Mouse (Mus musculus) neural tube, embryonic 14.5 days (tissue): ENCODE data around the gene Rnf152. TPM values are rescaled to one million over a fixed set of nuclear protein-coding genes. Genes with fewer than 3 reads are reported as not detected.

ENCODE experiments used
- ATAC-seq: fragments of 200-750 bp; cut with Nextera tagmentation; 2 replicates; pipeline ENCODE4 v1.8.0; 2017; ENCODE audit warnings: low read depth, mild to moderate bottlenecking, moderate TSS enrichment, moderate library complexity
- H3K27ac ChIP-seq: fragments of 300-500 bp; sonication (generic); 2 replicates; pipeline ENCODE4 v1.5.1; 2014; ENCODE audit warnings: low read depth, mild to moderate bottlenecking, control low read depth, low read length, moderate library complexity, mixed read lengths
- H3K27me3 ChIP-seq: fragments of 300-500 bp; sonication (generic); 2 replicates; pipeline ENCODE4 v1.6.1; 2014; ENCODE audit warnings: low read length; ENCODE audit not compliant: control insufficient read depth, insufficient read depth
- H3K36me3 ChIP-seq: fragments of 300-500 bp; sonication (generic); 2 replicates; pipeline ENCODE4 v1.6.1; 2014; ENCODE audit warnings: low read length, mixed read lengths; ENCODE audit not compliant: control insufficient read depth, insufficient read depth
- H3K4me1 ChIP-seq: fragments of 300-500 bp; sonication (generic); 2 replicates; pipeline ENCODE4 v1.6.1; 2014; ENCODE audit warnings: low read length; ENCODE audit not compliant: control insufficient read depth, insufficient read depth
- H3K4me2 ChIP-seq: fragments of 300-500 bp; sonication (generic); 2 replicates; pipeline ENCODE4 v1.6.1; 2014; ENCODE audit warnings: mild to moderate bottlenecking, low read depth, low read length, control low read depth
- H3K4me3 ChIP-seq: fragments of 300-500 bp; sonication (generic); 2 replicates; pipeline ENCODE4 v1.5.1; 2014; ENCODE audit warnings: low read depth, low read length, control low read depth, mixed read lengths
- H3K9ac ChIP-seq: fragments of 300-500 bp; sonication (generic); replicated peaks from 2 replicates; pipeline ENCODE4 v1.6.1; 2014; ENCODE audit warnings: low read depth, mild to moderate bottlenecking, control low read depth, low read length, mixed read lengths
- H3K9me3 ChIP-seq: fragments of 300-500 bp; sonication (generic); 2 replicates; pipeline ENCODE4 v1.6.1; 2016; ENCODE audit warnings: low read length; ENCODE audit not compliant: control insufficient read depth
- WGBS: fragments of 180-500 bp; shearing (Covaris S2); extraction: QIAGEN DNeasy Blood & Tissue Kit; methylation state at CpG from one replicate; pipeline ENCODE4 v1.1.7; 2014; 5-methylcytosine and 5-hydroxymethylcytosine counted together
- polyA plus RNA-seq: library from polyadenylated mRNA; unstranded; fragments of >200 nt; fragmentation: Nextera tagmentation; extraction: Ambion mirVana; gene quantifications from 2 replicates; pipeline ENCODE4 v1.2.1, GENCODE M21; 2014

Rnf152 gene
- polyA plus RNA-seq, 1 experiment from 2014 or later = 37.1 TPM

DNA sequence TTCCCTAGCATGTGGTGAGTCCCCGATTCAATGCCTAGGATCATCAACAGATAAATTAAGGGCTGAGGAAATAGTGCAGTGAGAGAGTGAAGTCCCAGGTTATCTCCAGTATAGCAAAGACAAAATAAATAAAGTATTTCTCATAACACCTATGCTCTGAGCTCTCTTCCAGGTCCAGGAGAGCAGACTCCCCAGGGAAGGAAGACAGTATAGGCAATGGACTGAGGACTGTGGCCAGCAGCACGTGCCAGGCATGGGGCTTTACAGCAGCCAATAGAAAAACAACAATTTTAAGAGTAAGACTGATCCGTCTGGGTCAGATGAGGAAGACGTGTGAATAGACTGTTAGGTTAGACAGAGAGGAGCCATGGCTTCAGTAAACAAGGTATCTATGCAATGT lies 69.0 kb downstream of the Rnf152 start:
- H3K4me2 ChIP-seq = no peak overlapping the region
- H3K27ac ChIP-seq = no peak overlapping the region
- no peak overlapping the region for H3K4me3 ChIP-seq
- no peaks in the 10 kb centered on the region for H3K27me3 ChIP-seq
- no peaks in the 10 kb centered on the region for H3K4me1 ChIP-seq
- H3K9ac ChIP-seq = no peak overlapping the region
- no peak for ATAC-seq
- H3K36me3 ChIP-seq = no peaks in the 10 kb centered on the region
- 82% methylated on average over 4 of the region's 4 CpGs for WGBS
- H3K9me3 ChIP-seq = no peaks in the 10 kb centered on the region

DNA sequence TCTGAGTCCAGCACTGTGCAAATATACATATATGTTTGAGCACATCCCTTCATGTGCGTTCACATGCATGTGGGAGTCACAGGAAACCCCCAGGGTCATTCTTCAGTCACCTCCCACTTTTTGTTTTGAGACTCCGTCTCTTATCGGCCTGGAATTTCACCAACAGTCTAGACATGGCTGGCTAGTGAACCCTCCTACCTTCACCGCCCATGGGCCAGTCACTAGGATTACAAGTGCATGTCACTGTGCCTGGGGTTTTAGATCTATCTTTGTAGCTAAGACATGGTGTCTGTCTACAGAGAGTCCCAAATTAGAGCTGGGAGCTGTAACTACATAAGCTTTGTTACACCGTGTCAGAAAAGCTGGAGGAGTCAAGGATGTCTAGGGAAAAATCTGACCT lies 69.6 kb downstream of the Rnf152 start:
- Histone ChIP-seq H3K4me1 (no peaks in the 10 kb centered on the region), H3K9ac (no peak overlapping the region), H3K36me3 (no peaks in the 10 kb centered on the region), H3K4me2 (no peak overlapping the region), H3K9me3 (no peaks in the 10 kb centered on the region), H3K27me3 (no peaks in the 10 kb centered on the region), H3K4me3 (no peak overlapping the region), H3K27ac (no peak overlapping the region)
- 88% methylated on average over 5 of the region's 5 CpGs for WGBS
- no peak for ATAC-seq

DNA sequence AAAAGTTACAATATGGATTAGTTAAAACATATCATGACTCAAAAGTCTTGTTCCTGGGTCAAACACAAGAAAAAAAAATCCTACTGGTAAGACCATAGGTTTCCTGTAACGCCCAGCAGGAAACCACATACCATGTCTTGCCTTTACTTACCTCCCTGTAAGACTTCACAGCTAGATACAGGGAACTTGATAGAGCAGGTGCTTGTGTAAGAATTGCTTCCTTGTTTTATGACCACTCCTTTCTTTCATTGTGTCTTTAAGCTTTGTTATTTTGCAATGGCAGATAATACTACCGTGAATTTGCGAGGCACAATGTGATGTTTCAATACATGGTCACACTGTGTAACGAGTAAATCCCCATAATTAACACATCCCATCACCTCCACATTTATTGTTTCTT lies 71.5 kb downstream of the Rnf152 start:
- H3K27ac ChIP-seq = no peak overlapping the region
- ATAC-seq = no peak
- WGBS = 87% methylated on average over 4 of the region's 4 CpGs
- no peaks in the 10 kb centered on the region for H3K36me3 ChIP-seq
- H3K9me3 ChIP-seq = no peaks in the 10 kb centered on the region
- no peak overlapping the region for H3K4me3 ChIP-seq
- H3K4me2 ChIP-seq = no peak overlapping the region
- no peaks in the 10 kb centered on the region for H3K4me1 ChIP-seq
- no peaks in the 10 kb centered on the region for H3K27me3 ChIP-seq
- H3K9ac ChIP-seq = no peak overlapping the region

DNA sequence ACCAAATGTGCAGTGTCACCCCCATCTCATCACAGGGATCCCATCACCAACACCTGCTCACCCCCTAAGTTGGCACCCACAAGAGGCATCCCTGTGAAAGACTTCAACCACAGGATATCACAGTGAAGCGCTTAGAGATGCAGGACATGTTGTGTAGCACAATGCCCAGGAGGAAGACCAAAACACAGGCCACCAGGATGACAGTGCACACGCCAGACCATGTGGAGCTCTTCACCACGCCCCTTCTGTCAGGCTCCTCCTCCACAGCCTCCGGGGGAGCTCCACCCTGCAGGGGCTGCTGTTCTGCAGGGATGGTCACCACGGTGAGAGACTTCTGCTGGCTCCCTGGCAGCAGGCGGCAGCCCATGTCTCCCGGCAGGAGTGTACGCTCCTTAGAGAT lies 72.4 kb downstream of the Rnf152 start:
- 80% methylated on average over 8 of the region's 8 CpGs for WGBS
- no peak overlapping the region for H3K9ac ChIP-seq
- H3K4me3 ChIP-seq = no peak overlapping the region
- no peaks in the 10 kb centered on the region for H3K9me3 ChIP-seq
- no peaks in the 10 kb centered on the region for H3K27me3 ChIP-seq
- no peak overlapping the region for H3K27ac ChIP-seq
- H3K4me1 ChIP-seq = no peaks in the 10 kb centered on the region
- H3K4me2 ChIP-seq = no peak overlapping the region
- H3K36me3 ChIP-seq = no peaks in the 10 kb centered on the region
- 0 out of 2 replicates have a peak, but pooled peaks have one; percentile 46 for ATAC-seq

DNA sequence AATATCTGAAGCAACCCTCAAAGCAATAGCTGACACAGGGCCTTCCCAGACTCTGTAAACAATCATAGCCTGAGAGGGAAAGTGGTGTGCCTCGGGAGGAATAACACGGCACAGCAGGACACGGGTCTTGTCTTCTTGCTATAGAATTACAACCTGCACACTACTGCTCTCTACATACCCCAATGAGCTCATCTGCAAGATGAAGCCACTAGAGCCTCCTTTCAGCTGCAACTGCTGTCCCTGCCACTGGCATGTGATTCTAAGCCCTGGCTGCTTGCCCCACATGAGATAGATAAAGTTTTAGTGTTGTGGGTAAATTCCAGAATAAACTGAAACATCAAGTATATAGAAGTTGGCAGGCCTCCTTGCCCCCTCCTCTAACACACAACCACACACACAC lies 75.2 kb downstream of the Rnf152 start:
- ATAC-seq = peak; percentile 34; the same call in 1 of the 2 replicates
- no peak overlapping the region for H3K27ac ChIP-seq
- no peaks in the 10 kb centered on the region for H3K36me3 ChIP-seq
- no peaks in the 10 kb centered on the region for H3K27me3 ChIP-seq
- H3K9ac ChIP-seq = no peak overlapping the region
- no peaks in the 10 kb centered on the region for H3K9me3 ChIP-seq
- H3K4me3 ChIP-seq = no peak overlapping the region
- 27% methylated on average over 3 of the region's 3 CpGs for whole genome bisulfite sequencing
- no peaks in the 10 kb centered on the region for H3K4me1 ChIP-seq
- no peak overlapping the region for H3K4me2 ChIP-seq

DNA sequence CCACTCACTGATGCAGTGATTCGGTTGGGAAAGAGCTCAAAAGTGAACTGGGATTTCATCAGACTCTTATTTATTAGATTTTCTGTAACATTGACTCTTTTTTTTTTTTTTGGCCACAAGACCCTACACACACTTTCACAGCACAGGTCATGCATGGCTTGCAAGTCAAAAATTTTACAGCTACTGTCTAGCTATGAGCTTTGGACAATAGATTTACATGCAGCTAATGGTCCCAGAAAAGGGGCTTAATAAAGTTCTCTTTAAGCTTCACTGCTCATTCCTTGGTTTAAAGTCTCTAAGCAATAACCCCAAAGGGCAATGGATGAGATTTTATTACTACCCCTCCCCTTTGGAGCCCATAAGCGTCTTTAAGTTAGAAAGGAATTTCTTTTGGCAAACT lies 76.3 kb downstream of the Rnf152 start:
- WGBS = 29% methylated on average over 2 of the region's 2 CpGs

GRCm38 (mm10) chr1:105274500-105275194 lies 81.9 kb downstream of the Rnf152 start:
- H3K27me3 ChIP-seq = no peaks in the 10 kb centered on the region
- no peak for ATAC-seq
- H3K27ac ChIP-seq = no peak overlapping the region
- H3K36me3 ChIP-seq = no peaks in the 10 kb centered on the region
- H3K9ac ChIP-seq = no peak overlapping the region
- H3K4me1 ChIP-seq = no peaks in the 10 kb centered on the region
- H3K9me3 ChIP-seq = no peaks in the 10 kb centered on the region
- no peak overlapping the region for H3K4me2 ChIP-seq
- 92% methylated on average over 3 of the region's 3 CpGs for WGBS
- H3K4me3 ChIP-seq = no peak overlapping the region

More for the DNA sequence above, 76.3 kb downstream of the Rnf152 start:
- Histone ChIP-seq H3K4me3 (no peak overlapping the region), H3K4me2 (no peak overlapping the region), H3K9ac (no peak overlapping the region), H3K27ac (no peak overlapping the region), H3K27me3 (no peaks in the 10 kb centered on the region), H3K36me3 (no peaks in the 10 kb centered on the region), H3K9me3 (no peaks in the 10 kb centered on the region), H3K4me1 (no peaks in the 10 kb centered on the region)
- no peak for ATAC-seq

DNA sequence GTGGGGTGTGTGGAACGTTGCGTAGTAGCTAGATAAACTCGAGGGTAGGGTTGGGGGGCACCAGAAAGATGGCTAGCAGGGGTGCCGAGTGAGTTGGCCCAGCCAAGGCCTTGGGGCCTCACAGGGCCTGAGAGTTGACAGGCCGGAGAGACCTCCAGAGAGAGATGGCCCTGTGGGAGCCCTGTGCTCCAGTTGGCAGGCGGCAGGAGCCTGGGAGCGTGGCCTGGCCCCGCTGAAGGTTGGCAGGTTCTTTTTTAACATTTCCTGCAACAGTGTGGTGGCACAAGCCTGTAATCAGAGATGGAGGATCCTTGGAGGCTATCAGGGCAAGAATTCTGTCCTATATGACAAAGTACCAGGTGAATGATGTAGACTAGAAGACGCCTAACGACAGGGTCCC lies 85.4 kb downstream of the Rnf152 start:
- no peak overlapping the region for H3K9ac ChIP-seq
- H3K36me3 ChIP-seq = no peaks in the 10 kb centered on the region
- H3K27ac ChIP-seq = no peak overlapping the region
- no peak overlapping the region for H3K4me3 ChIP-seq
- no peak for ATAC-seq
- 93% methylated on average over 10 of the region's 10 CpGs for WGBS
- no peaks in the 10 kb centered on the region for H3K4me1 ChIP-seq
- H3K9me3 ChIP-seq = no peaks in the 10 kb centered on the region
- no peak overlapping the region for H3K4me2 ChIP-seq
- no peaks in the 10 kb centered on the region for H3K27me3 ChIP-seq

DNA sequence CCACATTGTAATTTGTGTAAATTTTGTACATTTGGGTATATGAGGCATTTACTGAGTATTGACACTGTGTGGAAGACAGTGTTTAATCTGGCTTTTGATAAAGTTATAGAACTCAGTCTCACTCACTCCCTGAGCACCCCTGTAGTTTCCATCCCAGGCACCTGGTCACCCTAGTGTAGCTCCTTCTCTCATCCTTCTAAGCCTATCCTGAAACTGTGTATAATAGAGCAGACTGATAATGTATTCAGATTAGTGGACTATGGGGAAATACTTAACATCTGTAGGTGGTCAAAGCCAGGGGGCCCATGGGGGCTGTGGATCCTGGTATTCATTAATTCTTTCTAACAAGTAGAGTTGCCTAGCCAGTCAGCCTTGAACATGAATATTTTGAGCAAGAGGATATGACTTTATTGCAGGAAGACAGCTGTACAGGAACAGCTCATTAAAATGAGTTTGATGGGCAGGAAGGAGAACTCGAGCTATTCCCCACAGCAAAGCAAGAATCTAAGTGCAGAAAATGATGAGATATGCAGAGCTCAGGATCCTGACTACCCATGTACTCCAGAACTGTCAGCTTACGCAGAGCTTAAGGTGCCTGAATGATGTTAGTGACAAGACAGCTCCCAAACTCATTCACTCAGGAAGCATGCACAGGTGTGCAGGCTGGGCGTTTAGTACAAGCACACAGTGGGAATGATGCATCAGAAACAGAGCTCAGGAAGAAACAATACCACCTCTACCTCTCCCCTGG lies 93.1 kb downstream of the Rnf152 start:
- Histone ChIP-seq H3K27me3 (no peaks in the 10 kb centered on the region), H3K4me2 (no peak overlapping the region), H3K4me3 (no peak overlapping the region), H3K9me3 (no peaks in the 10 kb centered on the region), H3K9ac (no peak overlapping the region), H3K27ac (no peak overlapping the region), H3K4me1 (no peaks in the 10 kb centered on the region), H3K36me3 (no peaks in the 10 kb centered on the region)
- ATAC-seq = no peak; the same call in 1 of the 2 replicates
- WGBS = 71% methylated on average over 3 of the region's 3 CpGs
